ENCODE assay signal across 8 mouse cellular contexts in the genomic region with DNA sequence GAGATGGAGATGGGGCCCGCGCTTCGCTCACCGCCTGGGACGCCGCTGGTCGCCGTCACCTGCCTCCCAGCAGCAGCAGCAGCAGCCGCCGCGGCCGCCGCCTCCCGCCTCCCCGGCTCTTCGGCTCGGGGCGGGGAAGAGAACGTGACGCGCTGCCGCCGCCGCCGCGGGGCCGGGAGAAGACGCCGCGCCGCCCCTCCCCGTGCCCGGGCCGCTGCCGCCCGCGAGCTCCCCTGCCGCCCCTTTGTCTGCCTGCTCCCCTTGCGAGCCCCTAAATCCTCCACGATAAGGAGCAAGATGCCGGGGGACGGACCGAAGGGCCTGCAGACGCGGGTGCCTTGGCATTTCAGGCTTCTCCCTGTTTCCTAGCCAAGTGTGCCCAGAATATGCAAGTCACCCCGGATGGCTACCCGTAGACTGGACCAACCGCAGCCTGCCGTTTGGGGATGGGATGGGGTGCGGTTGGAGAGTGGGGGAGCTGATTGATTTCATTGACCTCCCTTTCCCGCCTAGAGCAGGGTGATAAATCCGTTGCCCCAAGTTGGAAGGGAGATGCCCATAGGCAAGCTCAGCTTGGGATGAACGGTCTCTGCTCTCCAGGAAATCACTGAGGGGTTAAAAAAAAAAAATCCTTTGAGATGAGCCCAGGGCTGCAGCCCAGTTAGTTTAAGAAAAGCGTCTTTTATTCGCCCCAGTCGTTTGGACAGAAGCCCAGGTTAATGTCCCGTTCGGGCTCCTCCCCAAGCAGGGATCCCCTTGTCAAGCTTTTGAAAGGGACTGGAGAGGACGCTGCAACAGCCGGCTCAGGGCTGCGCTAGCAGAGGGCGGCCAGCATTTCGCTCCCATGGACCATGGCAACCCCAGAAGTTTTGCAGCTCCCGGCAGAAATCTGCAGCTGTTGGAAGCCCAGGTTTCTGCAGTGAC. TPM values are rescaled to one million over a fixed set of nuclear protein-coding genes. Genes with fewer than 3 reads are reported as not detected.
DNase-seq lines count a peak whose midpoint lies in the region; ATAC-seq and TF ChIP-seq lines count a peak whose summit lies in the region.

A gene (minus strand): TSS at position 398 of the 924 bp plus-strand sequence.

- intact Hi-C loops in heart, postnatal 10 days (cut with DNase I): loop anchor here (1.0 to 5.0 kb wide), 4 partner anchors 14 to 57 kb away; no protein-coding TSS in a partner anchor

- TF ChIP-seq POLR2A in testis, adult 2 months (IDR thresholded peaks at IDR 0.05; ENCODE audit: control insufficient read depth, low read depth, low read length): peak; percentile 41; the same call in 1 of the 2 replicates

- peak; percentile 79 for DNase-seq in Muller cell, postnatal 12 days (ENCODE audit: inconsistent ontology term)
- peak; percentile 74 to 86 for DNase-seq in cerebellum, adult 18-20 months
- peak; percentile 75 to 78 for DNase-seq in heart, postnatal 10 days
- DNase-seq in kidney, postnatal 36 days: peak; percentile 66 to 85
- DNase-seq in liver, postnatal 0 days: peak; percentile 78

- H3K27me3 ChIP-seq in forebrain, embryonic 16.5 days (replicated peaks; ENCODE audit: control insufficient read depth, insufficient read depth, low read length): no peaks in the 10 kb centered on the region
- H3K27me3 ChIP-seq in liver, postnatal 0 days (ENCODE audit: insufficient read depth, low read length): no peaks in the 10 kb centered on the region
- H3K27me3 ChIP-seq in neural tube, embryonic 13.5 days: no peaks in the 10 kb centered on the region
- H3K27me3 ChIP-seq in testis, adult 2 months (ENCODE audit: control insufficient read depth, insufficient read depth, low read length): no peaks in the 10 kb centered on the region

- no peaks in the 10 kb centered on the region for H3K36me3 ChIP-seq in forebrain, embryonic 16.5 days (ENCODE audit: control insufficient read depth, insufficient read depth)
- H3K36me3 ChIP-seq in liver, postnatal 0 days (replicated peaks; ENCODE audit: insufficient read depth, low read length): no peaks in the 10 kb centered on the region
- no peaks in the 10 kb centered on the region for H3K36me3 ChIP-seq in neural tube, embryonic 13.5 days
- no peaks in the 10 kb centered on the region for H3K36me3 ChIP-seq in testis, adult 2 months (ENCODE audit: control insufficient read depth, insufficient read depth, low read length)

- peak within 1 kb of the TSS; percentile 65 for H3K4me2 ChIP-seq in forebrain, embryonic 16.5 days (ENCODE audit: low read length)
- peak within 1 kb of the TSS; percentile 97 for H3K4me2 ChIP-seq in liver, postnatal 0 days (ENCODE audit: low read depth, low read length)
- peak within 1 kb of the TSS; percentile 64 for H3K4me2 ChIP-seq in neural tube, embryonic 13.5 days

- H3K9ac ChIP-seq in forebrain, embryonic 16.5 days (replicated peaks; ENCODE audit: low read depth, low read length): peak within 1 kb of the TSS; percentile 99
- H3K9ac ChIP-seq in liver, postnatal 0 days (replicated peaks): peak within 1 kb of the TSS; percentile 91
- H3K9ac ChIP-seq in neural tube, embryonic 13.5 days: peak within 1 kb of the TSS; percentile 98

- no peak for TF ChIP-seq CTCF in liver, postnatal 0 days (IDR thresholded peaks at IDR 0.05; ENCODE audit: low read depth)
- TF ChIP-seq CTCF in testis, adult 2 months (IDR thresholded peaks at IDR 0.05; ENCODE audit: control insufficient read depth, insufficient read depth, insufficient replicate concordance, low read depth, low read length): no peak

- TF ChIP-seq EP300 in liver, postnatal 0 days (IDR thresholded peaks at IDR 0.05; ENCODE audit: low read depth): no peak

- no peaks in the 10 kb centered on the region for H3K9me3 ChIP-seq in forebrain, embryonic 16.5 days (ENCODE audit: control insufficient read depth, low read length)
- H3K9me3 ChIP-seq in liver, postnatal 0 days (ENCODE audit: low read length): no peaks in the 10 kb centered on the region
- no peaks in the 10 kb centered on the region for H3K9me3 ChIP-seq in neural tube, embryonic 13.5 days

- peak within 1 kb of the TSS; percentile 93 for H3K4me3 ChIP-seq in forebrain, embryonic 16.5 days (replicated peaks; ENCODE audit: low read length)
- peak within 1 kb of the TSS; percentile 90 for H3K4me3 ChIP-seq in liver, postnatal 0 days (ENCODE audit: low read depth, low read length)
- peak within 1 kb of the TSS; percentile 72 for H3K4me3 ChIP-seq in neural tube, embryonic 13.5 days
- peak within 1 kb of the TSS; percentile 95 for H3K4me3 ChIP-seq in testis, adult 2 months (ENCODE audit: control insufficient read depth, low read depth, low read length)

- under 1% methylated on average over 38 of the region's 64 CpGs for WGBS in forebrain, embryonic 16.5 days
- WGBS in liver, postnatal 0 days (ENCODE audit: insufficient replicate concordance): 4% methylated on average over 42 of the region's 64 CpGs
- under 1% methylated on average over 37 of the region's 64 CpGs for WGBS in neural tube, embryonic 13.5 days

- H3K27ac ChIP-seq in forebrain, embryonic 16.5 days (ENCODE audit: low read length): peak within 1 kb of the TSS; percentile 97
- peak within 1 kb of the TSS; percentile 93 for H3K27ac ChIP-seq in liver, postnatal 0 days (ENCODE audit: low read depth)
- peak within 1 kb of the TSS; percentile 99 for H3K27ac ChIP-seq in neural tube, embryonic 13.5 days (replicated peaks)
- H3K27ac ChIP-seq in testis, adult 2 months (ENCODE audit: control insufficient read depth, insufficient read depth, low read depth, low read length): peak within 1 kb of the TSS; percentile 81

- ATAC-seq in forebrain, embryonic 16.5 days: peak; percentile 84
- peak; percentile 76 for ATAC-seq in liver, postnatal 0 days
- ATAC-seq in neural tube, embryonic 13.5 days (ENCODE audit: low read depth): peak; percentile 83

- H3K4me1 ChIP-seq in forebrain, embryonic 16.5 days (replicated peaks; ENCODE audit: control insufficient read depth, insufficient read depth, low read length): peaks cover 35% of the 10 kb centered on the region
- H3K4me1 ChIP-seq in liver, postnatal 0 days (ENCODE audit: insufficient read depth): peaks cover 14% of the 10 kb centered on the region
- peaks cover 43% of the 10 kb centered on the region for H3K4me1 ChIP-seq in neural tube, embryonic 13.5 days (replicated peaks)
- peaks cover 6% of the 10 kb centered on the region for H3K4me1 ChIP-seq in testis, adult 2 months (ENCODE audit: control insufficient read depth, insufficient read depth, low read length)

RNA-seq across cellular contexts. Expression of the gene that starts here (rescaled TPM):
- polyA plus RNA-seq in forebrain, embryonic 16.5 days (2015; fragmentation: Nextera tagmentation; extraction: Ambion mirVana): 83.1 and 93.0 TPM in 2 replicates
- 100 to 1,000 TPM; 135 to 144 TPM for total RNA-seq in heart, postnatal 10 days (2021)
- 10.1 and 12.2 TPM in 2 replicates for polyA plus RNA-seq in liver, postnatal 0 days (2015; fragmentation: Nextera tagmentation; extraction: Ambion mirVana)
- polyA plus RNA-seq in neural tube, embryonic 13.5 days (2015; fragmentation: Nextera tagmentation; extraction: Ambion mirVana): 67.0 and 74.3 TPM in 2 replicates
- polyA plus RNA-seq in testis, adult 2 months (2012; rRNA removed): 96.1 and 101 TPM in 2 replicates

Comparison
In these comparisons a context has a peak if more than half of its experiments do, and no peak if none do; other contexts are left out.
1. Peak in every context shown above with its lines: DNase-seq, ATAC-seq, H3K4me3 ChIP-seq and H3K27ac ChIP-seq.